ENCODE assay signal across 23 mouse cellular contexts in the genomic region with DNA sequence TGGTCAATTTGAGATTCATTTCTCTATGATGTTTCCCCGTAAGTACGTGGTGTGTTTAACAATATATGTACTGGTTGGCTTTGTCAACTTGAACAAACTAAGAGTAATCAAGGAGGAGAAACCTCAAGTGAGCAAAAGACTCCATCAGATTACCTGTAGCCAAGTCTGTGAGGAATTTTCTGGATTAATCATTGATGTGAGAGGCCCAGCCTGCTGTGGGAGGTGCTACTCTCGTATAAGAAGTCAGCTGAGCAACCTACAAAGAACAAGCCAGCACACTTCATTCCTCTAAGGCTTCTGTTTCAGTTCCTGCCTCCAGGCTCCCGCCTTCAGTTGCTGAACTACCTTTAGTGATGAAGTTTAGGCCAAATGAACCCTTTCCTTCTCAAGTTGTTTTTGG.
A peak's percentile ranks its signal among the peaks of the same experiment; 100 is the strongest.
DNase-seq lines count a peak whose midpoint lies in the region; ATAC-seq lines count a peak whose summit lies in the region.
"Had no signal": no experiment of that assay in that cellular context is flagged by ENCODE, and none has a peak within 500 bp of the region (broad histone marks: within the 10 kb centered on the region; RNA-seq: fewer than 3 reads in every experiment).

No protein-coding gene starts in this region.

- no peaks in the 10 kb centered on the region for H3K27me3 ChIP-seq in kidney, embryonic 14.5 days (ENCODE audit: control insufficient read depth, insufficient read depth, low read length)
- no peaks in the 10 kb centered on the region for H3K27me3 ChIP-seq in midbrain, embryonic 14.5 days (ENCODE audit: control insufficient read depth, insufficient read depth, low read length)
- H3K27me3 ChIP-seq: embryonic facial prominence, embryonic 12.5 days; embryonic facial prominence, embryonic 15.5 days; hindbrain, embryonic 12.5 days had no signal

- H3K4me3 ChIP-seq in kidney, embryonic 14.5 days (ENCODE audit: low read length): no peak overlapping the region
- no peak overlapping the region for H3K4me3 ChIP-seq in midbrain, embryonic 14.5 days (replicated peaks; ENCODE audit: low read depth, low read length)
- H3K4me3 ChIP-seq: embryonic facial prominence, embryonic 12.5 days; embryonic facial prominence, embryonic 15.5 days; gastrocnemius, adult 2 months; hindbrain, embryonic 12.5 days had no signal

- no peak overlapping the region for H3K4me2 ChIP-seq in kidney, embryonic 14.5 days (replicated peaks; ENCODE audit: low read depth, low read length)
- no peak overlapping the region for H3K4me2 ChIP-seq in midbrain, embryonic 14.5 days (ENCODE audit: low read length)
- H3K4me2 ChIP-seq: embryonic facial prominence, embryonic 12.5 days; embryonic facial prominence, embryonic 15.5 days; heart, embryonic 11.5 days; hindbrain, embryonic 12.5 days had no signal

- H3K9me3 ChIP-seq in kidney, embryonic 14.5 days (ENCODE audit: control insufficient read depth, low read length): no peaks in the 10 kb centered on the region
- no peaks in the 10 kb centered on the region for H3K9me3 ChIP-seq in midbrain, embryonic 14.5 days (ENCODE audit: control insufficient read depth, low read length)
- H3K9me3 ChIP-seq: embryonic facial prominence, embryonic 12.5 days; embryonic facial prominence, embryonic 15.5 days; hindbrain, embryonic 12.5 days had no signal

- WGBS in kidney, embryonic 14.5 days: 75% methylated on average over 4 of the region's 4 CpGs
- WGBS in midbrain, embryonic 14.5 days: 88% methylated on average over 4 of the region's 4 CpGs

- no peak overlapping the region for H3K27ac ChIP-seq in kidney, embryonic 14.5 days (ENCODE audit: low read depth, low read length)
- no peak overlapping the region for H3K27ac ChIP-seq in midbrain, embryonic 14.5 days (replicated peaks; ENCODE audit: low read depth, low read length)
- H3K27ac ChIP-seq: embryonic facial prominence, embryonic 12.5 days; embryonic facial prominence, embryonic 15.5 days; gastrocnemius, adult 2 months; hindbrain, embryonic 12.5 days had no signal

- no peaks in the 10 kb centered on the region for H3K36me3 ChIP-seq in kidney, embryonic 14.5 days (ENCODE audit: control insufficient read depth, insufficient read depth, low read length)
- no peaks in the 10 kb centered on the region for H3K36me3 ChIP-seq in midbrain, embryonic 14.5 days (ENCODE audit: control insufficient read depth, insufficient read depth, low read length)
- H3K36me3 ChIP-seq: embryonic facial prominence, embryonic 12.5 days; embryonic facial prominence, embryonic 15.5 days; hindbrain, embryonic 12.5 days had no signal

- H3K9ac ChIP-seq in kidney, embryonic 14.5 days (ENCODE audit: low read depth, low read length): no peak overlapping the region
- no peak overlapping the region for H3K9ac ChIP-seq in midbrain, embryonic 14.5 days (replicated peaks; ENCODE audit: low read length)
- H3K9ac ChIP-seq: embryonic facial prominence, embryonic 12.5 days; embryonic facial prominence, embryonic 15.5 days; forebrain, postnatal 0 days; hindbrain, embryonic 12.5 days had no signal

- ATAC-seq in kidney, embryonic 14.5 days (ENCODE audit: low FRiP score, low TSS enrichment): no peak
- ATAC-seq in midbrain, embryonic 14.5 days (ENCODE audit: low FRiP score, low TSS enrichment): no peak
- ATAC-seq: CD4-positive, CD25-positive, alpha-beta regulatory T cell, adult 4 months; forebrain, embryonic 14.5 days; forebrain, postnatal 0 days had no signal

- peak; percentile 37 for DNase-seq in kidney, adult 9 months
- no peak for DNase-seq in kidney, postnatal 10 days
- DNase-seq in kidney, postnatal 36 days: peak; percentile 14 to 26
- peak; percentile 7 for DNase-seq in lung, postnatal 36 days
- no peak for DNase-seq in lung, postnatal 10 days
- DNase-seq in midbrain, embryonic 14.5 days: no peak
- DNase-seq: adrenal gland, adult 2 months; adrenal gland, postnatal 14 days; cerebellum, adult 11 months; cerebellum, adult 2 months; cerebellum, adult 9-11 months; cerebellum, postnatal 25 days; forebrain, postnatal 0 days; gastrocnemius, adult 2 months; gastrocnemius, postnatal 14 days; heart, adult 11 months had no signal

- no peaks in the 10 kb centered on the region for H3K4me1 ChIP-seq in kidney, embryonic 14.5 days (ENCODE audit: control insufficient read depth, insufficient read depth, low read length)
- H3K4me1 ChIP-seq in midbrain, embryonic 14.5 days (ENCODE audit: control insufficient read depth, insufficient read depth, low read length): no peaks in the 10 kb centered on the region
- H3K4me1 ChIP-seq: embryonic facial prominence, embryonic 12.5 days; embryonic facial prominence, embryonic 15.5 days; hindbrain, embryonic 12.5 days had no signal

Comparison
In these comparisons a context has a peak if more than half of its experiments do, and no peak if none do; other contexts are left out.
1. DNase-seq: peak in kidney, adult 9 months (single experiment), kidney, postnatal 36 days (2 of 2) and lung, postnatal 36 days (single experiment); none in kidney, postnatal 10 days (single experiment), lung, postnatal 10 days (single experiment) and midbrain, embryonic 14.5 days (single experiment).